Mouse (Mus musculus) stomach, postnatal 0 days (tissue): ENCODE results near the gene Chd4. TPM values are rescaled to one million over a fixed set of nuclear protein-coding genes. Genes with fewer than 3 reads are reported as not detected.

ENCODE experiments used
- ATAC-seq: fragments of 200-750 bp; cut with Nextera tagmentation; 2 replicates; pipeline ENCODE4 v1.8.0; 2017; ENCODE audit not compliant: low FRiP score, low TSS enrichment
- DNase-seq: peaks from one replicate; pipeline ENCODE4 v3.0.0-alpha.2; 2016; ENCODE audit warnings: low spot score
- H3K27ac ChIP-seq: fragments of 300-500 bp; sonication (generic); replicated peaks from 2 replicates; pipeline ENCODE4 v1.5.1; 2014; ENCODE audit warnings: mild to moderate bottlenecking, control low read depth
- H3K27me3 ChIP-seq: fragments of 300-500 bp; sonication (generic); 2 replicates; pipeline ENCODE4 v1.6.1; 2014; ENCODE audit warnings: low read length; ENCODE audit not compliant: control insufficient read depth, insufficient read depth
- H3K36me3 ChIP-seq: fragments of 300-500 bp; sonication (generic); 2 replicates; pipeline ENCODE4 v1.6.1; 2014; ENCODE audit warnings: low read length, mixed read lengths; ENCODE audit not compliant: control insufficient read depth, insufficient read depth
- H3K4me1 ChIP-seq: fragments of 300-500 bp; sonication (generic); replicated peaks from 2 replicates; pipeline ENCODE4 v1.6.1; 2014; ENCODE audit warnings: antibody characterized with exemption; ENCODE audit not compliant: control insufficient read depth, insufficient read depth
- H3K4me2 ChIP-seq: fragments of 300-500 bp; sonication (generic); replicated peaks from 2 replicates; pipeline ENCODE4 v1.6.1; 2014; ENCODE audit warnings: low read depth, mild to moderate bottlenecking, control low read depth, moderate library complexity
- H3K4me3 ChIP-seq: fragments of 300-500 bp; sonication (generic); 2 replicates; pipeline ENCODE4 v1.5.1; 2014; ENCODE audit warnings: low read depth, low read length, control low read depth
- H3K9ac ChIP-seq: fragments of 300-500 bp; sonication (generic); 2 replicates; pipeline ENCODE4 v1.6.1; 2014; ENCODE audit warnings: mild to moderate bottlenecking, low read length, control low read depth, mixed read lengths
- H3K9me3 ChIP-seq: fragments of 300-500 bp; sonication (generic); 2 replicates; pipeline ENCODE4 v1.6.1; 2016; ENCODE audit warnings: low read length; ENCODE audit not compliant: control insufficient read depth
- CTCF ChIP-seq: IDR thresholded peaks from 2 replicates; pipeline ENCODE4 v1.5.1; 2016; ENCODE audit warnings: antibody characterized with exemption, low read depth, mild to moderate bottlenecking, moderate library complexity
- EP300 ChIP-seq: optimal IDR thresholded peaks from 2 replicates; pipeline ENCODE3; 2016; ENCODE audit warnings: antibody characterized with exemption
- WGBS: fragments of 180-500 bp; shearing (Covaris S2); extraction: QIAGEN DNeasy Blood & Tissue Kit; methylation state at CpG from one replicate; pipeline ENCODE4 v1.1.7; 2014; 5-methylcytosine and 5-hydroxymethylcytosine counted together
- polyA plus RNA-seq: library from polyadenylated mRNA; unstranded; fragments of >200 nt; fragmentation: Nextera tagmentation; extraction: Ambion mirVana; gene quantifications from 2 replicates; pipeline ENCODE4 v1.2.1, GENCODE M21; 2015

The Chd4 gene
- polyA plus RNA-seq, 1 experiment from 2014 or later = 36.6 TPM

DNA sequence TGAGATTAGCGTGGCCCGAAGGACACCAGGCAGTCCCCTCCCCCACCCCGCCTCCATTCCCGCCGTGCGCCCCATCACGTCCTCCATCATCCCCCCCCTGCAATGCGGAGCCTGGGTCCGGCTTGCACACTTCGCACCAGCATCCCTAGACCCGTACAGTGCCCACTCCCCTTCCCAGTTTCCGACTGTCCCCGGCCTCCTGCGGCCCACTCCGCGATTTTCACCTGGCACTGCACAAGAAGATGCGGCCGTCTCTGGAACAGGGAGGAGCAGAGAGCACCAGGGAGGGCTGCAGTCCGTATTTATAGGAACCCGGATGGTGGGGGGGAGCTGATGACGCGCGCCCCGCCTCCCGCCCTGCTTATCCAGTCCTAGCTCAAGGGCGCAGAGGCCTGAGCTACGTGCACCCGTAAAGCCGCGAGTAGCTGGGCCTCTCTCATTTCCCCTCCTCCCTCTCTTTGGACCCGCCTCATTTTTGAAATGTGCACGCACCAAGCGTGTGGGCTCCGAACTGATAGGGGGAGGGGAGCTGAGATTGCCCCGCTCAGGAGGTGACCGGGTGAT is 69.6 kb downstream of the Chd4 start:
- peak; percentile 90 for ATAC-seq
- peak overlapping the region; percentile 86 for H3K4me2 ChIP-seq
- WGBS = 0% methylated on average over 33 of the region's 36 CpGs
- peaks cover 10% of the 10 kb centered on the region for H3K4me1 ChIP-seq
- peak; percentile 98 for DNase-seq
- H3K9me3 ChIP-seq = no peaks in the 10 kb centered on the region
- peaks cover 5% of the 10 kb centered on the region for H3K36me3 ChIP-seq
- no peaks in the 10 kb centered on the region for H3K27me3 ChIP-seq
- TF ChIP-seq EP300 (no peak), CTCF (no peak)
- peak overlapping the region; percentile 84 for H3K9ac ChIP-seq
- H3K4me3 ChIP-seq = peak overlapping the region; percentile 84
- peak overlapping the region; percentile 97 for H3K27ac ChIP-seq

DNA sequence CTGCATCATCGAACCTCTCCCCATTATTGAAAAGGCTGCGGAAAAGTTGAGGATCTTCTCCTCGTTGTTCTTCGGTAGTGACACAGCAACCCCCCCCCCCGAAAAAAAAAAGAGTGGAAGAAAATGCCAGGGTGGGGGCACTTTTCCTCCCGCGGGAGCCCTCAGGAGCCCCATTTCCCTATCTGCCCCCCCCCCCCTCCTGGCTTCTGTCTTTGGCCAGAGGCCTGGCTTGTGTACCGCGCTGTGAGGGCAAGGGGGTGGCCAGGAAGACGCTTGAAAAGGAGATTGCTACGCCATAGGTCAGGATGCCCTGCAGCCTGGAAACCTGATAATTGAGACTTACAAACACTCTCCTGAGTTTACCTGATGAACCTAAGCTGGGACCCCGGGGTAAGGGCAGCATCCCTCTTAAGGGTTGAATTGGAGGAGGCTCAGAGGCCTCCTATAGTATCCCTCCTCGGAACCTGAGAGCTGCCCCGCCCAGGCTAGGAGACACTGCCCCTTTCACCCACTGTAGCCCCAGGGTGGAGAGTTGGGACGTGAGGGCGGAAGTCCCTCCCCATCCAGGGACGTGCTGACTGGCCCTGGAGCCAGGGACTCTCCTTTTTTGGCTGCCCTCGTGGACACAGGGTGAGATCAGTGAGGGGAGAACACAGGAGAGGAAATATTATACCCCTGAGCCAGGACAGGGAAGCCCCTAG is 70.4 kb downstream of the Chd4 start, which contains the start of gene Gapdh:
Gene Gapdh (minus strand): TSS at position 417 of the 701 bp plus-strand sequence.
- Histone ChIP-seq H3K4me2 (peak within 1 kb of the TSS; percentile 86), H3K27ac (peak within 1 kb of the TSS; percentile 97), H3K4me3 (peak within 1 kb of the TSS; percentile 84), H3K4me1 (peaks cover 10% of the 10 kb centered on the region), H3K9ac (peak within 1 kb of the TSS; percentile 84), H3K36me3 (peaks cover 8% of the 10 kb centered on the region), H3K9me3 (no peaks in the 10 kb centered on the region), H3K27me3 (no peaks in the 10 kb centered on the region)
- TF ChIP-seq EP300 (no peak), CTCF (no peak)
- ATAC-seq (peak; percentile 71), DNase-seq (peak; percentile 86)
- WGBS = 1% methylated on average over 18 of the region's 18 CpGs

DNA sequence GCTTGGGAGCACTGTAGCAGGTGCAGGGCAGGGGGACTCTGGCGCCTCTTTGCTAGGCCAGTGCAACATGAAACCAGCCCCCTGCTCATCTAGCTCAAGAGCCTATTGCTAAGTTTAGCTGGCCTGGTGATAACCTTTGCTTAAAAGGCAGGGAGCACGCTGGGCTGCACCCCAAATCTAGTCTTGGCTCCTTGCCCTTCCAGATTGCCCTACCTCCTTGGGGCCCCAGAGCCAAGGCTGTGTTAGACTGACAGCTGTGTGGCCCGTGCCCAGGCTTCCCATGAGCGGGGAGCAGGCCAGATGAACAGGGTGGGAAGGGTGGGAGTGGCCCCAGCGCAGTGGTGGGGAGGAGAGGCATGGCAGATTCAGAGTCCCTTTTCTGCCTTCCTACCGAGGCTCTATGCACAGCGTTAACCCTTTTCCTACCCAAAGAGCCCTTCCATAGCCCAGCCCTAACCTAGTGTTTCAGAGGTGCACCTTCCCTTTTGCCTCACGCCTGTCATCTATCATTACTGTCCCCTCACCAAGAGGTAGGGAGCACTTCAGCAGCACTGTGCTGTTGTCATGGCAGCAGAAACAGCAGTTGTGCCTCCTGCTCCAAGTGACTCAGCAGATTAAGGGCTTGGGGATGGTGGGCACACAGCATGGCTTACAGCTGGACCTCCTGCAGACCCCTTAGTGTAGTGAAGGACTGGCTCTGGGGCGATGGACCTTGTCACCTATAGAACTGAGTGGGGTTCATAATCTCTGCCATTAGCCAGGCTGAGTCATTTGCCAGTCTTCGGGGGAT is 71.3 kb downstream of the Chd4 start:
- DNase-seq = peak; percentile 80

DNA sequence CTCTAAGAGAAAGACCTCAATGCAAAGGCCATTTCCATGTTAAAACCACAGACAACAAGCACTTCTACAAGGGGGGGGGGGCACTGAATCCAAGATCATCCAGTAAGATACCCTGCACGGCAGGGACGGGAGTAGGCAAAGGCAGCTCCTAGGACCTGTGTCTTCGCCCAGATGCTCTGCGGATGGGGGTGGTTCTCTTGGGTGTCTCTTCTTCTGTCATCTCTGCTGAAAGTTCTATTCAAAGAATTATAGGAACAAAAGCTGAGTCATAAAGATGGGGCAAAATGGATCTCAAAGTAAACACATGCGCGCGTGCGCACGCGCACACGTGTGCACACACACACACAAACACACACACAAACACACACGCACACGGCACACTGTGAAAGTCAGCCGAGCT is 72.3 kb downstream of the Chd4 start:
- peaks cover 10% of the 10 kb centered on the region for H3K4me1 ChIP-seq
- no peak for TF ChIP-seq CTCF
- TF ChIP-seq EP300 = no peak

More for the DNA sequence above, 71.3 kb downstream of the Chd4 start:
- H3K27ac ChIP-seq = peak overlapping the region; percentile 97
- peaks cover 10% of the 10 kb centered on the region for H3K4me1 ChIP-seq
- H3K4me3 ChIP-seq = peak overlapping the region; percentile 84
- TF ChIP-seq EP300 (no peak), CTCF (no peak)
- peaks cover 11% of the 10 kb centered on the region for H3K36me3 ChIP-seq
- H3K9me3 ChIP-seq = no peaks in the 10 kb centered on the region
- WGBS = 18% methylated on average over 10 of the region's 10 CpGs
- H3K27me3 ChIP-seq = no peaks in the 10 kb centered on the region
- H3K4me2 ChIP-seq = peak overlapping the region; percentile 86
- peak overlapping the region; percentile 66 for H3K9ac ChIP-seq
- peak; percentile 47 for ATAC-seq

DNA sequence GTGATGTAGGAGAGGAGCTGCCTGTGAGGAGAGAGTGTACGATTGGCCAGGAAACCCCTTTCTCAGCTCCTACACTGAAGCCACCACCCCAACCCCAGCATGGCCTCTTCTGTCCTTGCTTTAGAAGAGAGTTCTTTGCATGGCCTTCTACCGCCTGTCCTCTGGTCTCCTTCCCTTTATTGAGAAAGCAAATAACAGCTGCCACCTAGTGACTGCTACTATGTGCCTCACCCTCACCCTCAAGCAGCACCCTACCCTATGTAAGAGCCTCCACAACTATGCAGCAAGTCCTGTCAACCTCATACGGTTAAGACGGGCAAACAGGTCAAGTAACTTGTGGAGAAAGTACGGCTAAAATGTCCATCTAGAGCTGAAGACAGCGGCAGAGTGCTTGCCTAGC is 74.4 kb downstream of the Chd4 start:
- peaks cover 5% of the 10 kb centered on the region for H3K4me1 ChIP-seq
- H3K9me3 ChIP-seq = no peaks in the 10 kb centered on the region
- 64% methylated on average over 6 of the region's 6 CpGs for WGBS
- H3K4me3 ChIP-seq = no peak overlapping the region
- H3K9ac ChIP-seq = no peak overlapping the region
- H3K27ac ChIP-seq = no peak overlapping the region
- ATAC-seq (no peak), DNase-seq (no peak)
- H3K36me3 ChIP-seq = peaks cover 23% of the 10 kb centered on the region
- TF ChIP-seq CTCF (peak; percentile 61), EP300 (no peak)
- H3K27me3 ChIP-seq = no peaks in the 10 kb centered on the region
- no peak overlapping the region for H3K4me2 ChIP-seq

More for the DNA sequence above, 72.3 kb downstream of the Chd4 start:
- 86% methylated on average over 14 of the region's 14 CpGs for WGBS
- Histone ChIP-seq H3K27ac (no peak overlapping the region; the same call in 1 of the 2 replicates), H3K27me3 (no peaks in the 10 kb centered on the region), H3K9me3 (no peaks in the 10 kb centered on the region), H3K4me3 (no peak overlapping the region), H3K9ac (no peak overlapping the region), H3K4me2 (no peak overlapping the region), H3K36me3 (peaks cover 16% of the 10 kb centered on the region)
- ATAC-seq (no peak), DNase-seq (no peak)

DNA sequence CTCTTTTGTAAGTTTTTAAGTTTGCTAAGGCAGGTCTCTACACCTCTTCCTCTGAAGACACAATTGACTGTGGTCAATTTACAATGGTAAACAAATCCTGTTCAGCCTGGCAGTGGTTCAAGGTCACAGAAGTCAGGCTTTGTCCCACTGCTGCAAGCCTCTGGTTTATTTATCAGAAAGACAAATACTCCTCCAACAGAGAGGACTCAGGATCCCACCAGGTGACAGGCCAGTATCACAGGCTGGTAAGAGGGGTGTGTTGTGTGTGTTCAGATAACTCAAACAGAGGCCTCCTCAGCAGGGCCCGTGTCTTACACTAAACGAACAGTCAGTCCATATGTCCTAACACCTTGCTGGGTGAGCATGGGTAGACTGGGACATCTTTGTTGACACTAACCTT is 76.7 kb downstream of the Chd4 start:
- Histone ChIP-seq H3K27ac (no peak overlapping the region), H3K36me3 (peaks cover 28% of the 10 kb centered on the region), H3K9me3 (no peaks in the 10 kb centered on the region), H3K4me2 (no peak overlapping the region), H3K27me3 (no peaks in the 10 kb centered on the region), H3K9ac (no peak overlapping the region), H3K4me3 (no peak overlapping the region), H3K4me1 (no peaks in the 10 kb centered on the region)
- 58% methylated on average over 2 of the region's 2 CpGs for WGBS
- DNase-seq (no peak), ATAC-seq (no peak)
- no peak for TF ChIP-seq CTCF
- no peak for TF ChIP-seq EP300
